Mouse (Mus musculus) stomach, embryonic 16.5 days (tissue): ENCODE results near the gene Sft2d1. TPM values are rescaled to one million over a fixed set of nuclear protein-coding genes. Genes with fewer than 3 reads are reported as not detected.
"Not testable (repeated sequence)": the region's sequence is repeated elsewhere in the genome, so short reads cannot be mapped to it uniquely, and the experiment has no call there.

Experiments
- ATAC-seq: fragments of 200-750 bp; cut with Nextera tagmentation; 2 replicates; pipeline ENCODE4 v1.8.0; 2017; ENCODE audit warnings: moderate number of reproducible peaks, moderate TSS enrichment; ENCODE audit not compliant: insufficient read depth, low FRiP score
- H3K27ac ChIP-seq: fragments of 300-500 bp; sonication (generic); 2 replicates; pipeline ENCODE4 v1.5.1; 2014; ENCODE audit warnings: low read length
- H3K27me3 ChIP-seq: fragments of 300-500 bp; sonication (generic); 2 replicates; pipeline ENCODE4 v1.6.1; 2014; ENCODE audit warnings: low read length, control low read depth, mixed read lengths; ENCODE audit not compliant: control insufficient read depth, insufficient read depth
- H3K36me3 ChIP-seq: fragments of 300-500 bp; sonication (generic); 2 replicates; pipeline ENCODE4 v1.6.1; 2014; ENCODE audit warnings: low read length; ENCODE audit not compliant: control insufficient read depth, insufficient read depth
- H3K4me1 ChIP-seq: fragments of 300-500 bp; sonication (generic); 2 replicates; pipeline ENCODE4 v1.6.1; 2014; ENCODE audit warnings: low read length, control low read depth, mixed read lengths; ENCODE audit not compliant: control insufficient read depth, insufficient read depth
- H3K4me2 ChIP-seq: fragments of 300-500 bp; sonication (generic); 2 replicates; pipeline ENCODE4 v1.6.1; 2014; ENCODE audit warnings: low read depth, low read length, mixed read lengths
- H3K4me3 ChIP-seq: fragments of 300-500 bp; sonication (generic); replicated peaks from 2 replicates; pipeline ENCODE4 v1.5.1; 2014; ENCODE audit warnings: mild to moderate bottlenecking, low read length
- H3K9ac ChIP-seq: fragments of 300-500 bp; sonication (generic); 2 replicates; pipeline ENCODE4 v1.6.1; 2014; ENCODE audit warnings: low read length
- H3K9me3 ChIP-seq: fragments of 300-500 bp; sonication (generic); replicated peaks from 2 replicates; pipeline ENCODE4 v1.6.1; 2016; ENCODE audit warnings: low read length, control low read depth; ENCODE audit not compliant: control insufficient read depth
- WGBS: fragments of 180-500 bp; shearing (Covaris S2); extraction: QIAGEN DNeasy Blood & Tissue Kit; methylation state at CpG from one replicate; pipeline ENCODE4 v1.1.7; 2014; 5-methylcytosine and 5-hydroxymethylcytosine counted together
- polyA plus RNA-seq: library from polyadenylated mRNA; unstranded; fragments of >200 nt; fragmentation: Nextera tagmentation; extraction: Ambion mirVana; gene quantifications from 2 replicates; pipeline ENCODE4 v1.2.1, GENCODE M21; 2015

Gene Sft2d1
- polyA plus RNA-seq, 1 experiment from 2014 or later: 74.8 TPM

- H3K36me3 ChIP-seq, H3K9me3 ChIP-seq, H3K9ac ChIP-seq, H3K4me1 ChIP-seq, H3K4me3 ChIP-seq, H3K27me3 ChIP-seq, H3K4me2 ChIP-seq, ATAC-seq, H3K27ac ChIP-seq: not testable (repeated sequence)
- 91% methylated on average over 10 of the region's 11 CpGs for WGBS
These were observed 16.0 kb downstream of the Sft2d1 start for GRCm38 (mm10) chr17:8326877-8327276.

DNA sequence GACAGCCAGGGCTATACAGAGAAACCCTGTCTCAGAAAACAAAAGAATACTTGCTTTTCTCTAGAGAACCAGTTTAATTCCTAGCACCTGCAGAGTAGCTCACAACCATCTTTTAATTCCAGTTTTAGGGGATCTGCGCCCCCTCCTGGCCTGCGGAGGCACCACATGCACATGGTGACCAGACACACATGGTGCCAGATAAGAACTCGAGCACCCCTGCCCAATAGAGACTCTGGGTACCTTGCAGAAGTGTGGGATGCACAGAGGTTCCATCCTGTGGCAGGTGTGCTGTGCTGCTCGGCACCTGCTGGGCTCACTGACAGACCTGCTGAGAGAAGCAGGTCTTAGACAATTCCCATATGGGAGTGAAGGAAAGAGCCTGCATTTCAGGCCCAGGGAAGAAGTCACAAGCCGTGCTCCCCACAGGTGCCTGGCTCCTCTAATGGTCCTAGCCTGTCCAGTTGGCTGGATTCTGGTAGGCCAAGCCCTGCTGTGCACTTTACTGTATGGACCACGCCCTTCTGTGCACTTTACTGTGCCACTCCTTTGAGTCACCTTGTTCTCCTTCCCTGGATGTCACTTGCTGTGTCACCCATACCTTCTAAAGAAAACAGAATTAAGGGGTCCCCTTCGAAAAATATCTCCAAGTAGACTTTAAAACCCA, 17.7 kb downstream of the Sft2d1 start:
- Histone ChIP-seq H3K27ac (no peak overlapping the region), H3K4me1 (no peaks in the 10 kb centered on the region), H3K9me3 (no peaks in the 10 kb centered on the region), H3K27me3 (no peaks in the 10 kb centered on the region), H3K4me3 (no peak overlapping the region), H3K4me2 (no peak overlapping the region), H3K9ac (no peak overlapping the region), H3K36me3 (no peaks in the 10 kb centered on the region; the same call in 1 of the 2 replicates)
- ATAC-seq: no peak
- WGBS: 61% methylated on average over 7 of the region's 7 CpGs

DNA sequence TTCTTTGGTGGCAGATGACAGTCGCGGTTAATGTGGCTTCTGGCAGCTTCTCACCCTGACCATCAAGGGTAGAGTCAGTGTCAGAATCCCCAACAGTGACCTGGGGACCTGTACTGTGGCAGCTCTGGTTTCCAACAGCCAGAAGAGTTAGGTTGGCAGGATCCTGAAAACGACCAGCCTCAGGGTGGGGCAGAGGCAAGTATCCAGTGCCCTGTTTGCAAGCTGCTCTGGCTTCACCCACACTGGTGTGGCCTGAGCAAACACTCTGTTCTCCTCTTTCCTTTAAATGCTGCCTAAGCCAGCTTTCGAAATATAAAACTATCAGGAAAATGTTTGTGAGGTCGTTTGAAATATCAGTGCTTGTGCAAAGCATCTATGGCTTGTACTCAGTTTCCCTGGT, 19.7 kb downstream of the Sft2d1 start:
- Histone ChIP-seq H3K27ac (no peak overlapping the region), H3K9ac (no peak overlapping the region), H3K4me3 (no peak overlapping the region), H3K36me3 (no peaks in the 10 kb centered on the region; the same call in 1 of the 2 replicates), H3K27me3 (no peaks in the 10 kb centered on the region), H3K4me2 (no peak overlapping the region), H3K9me3 (no peaks in the 10 kb centered on the region), H3K4me1 (no peaks in the 10 kb centered on the region)
- WGBS: 65% methylated on average over 5 of the region's 5 CpGs
- no peak for ATAC-seq

GRCm38 (mm10) chr17:8337159-8337558, 26.3 kb downstream of the Sft2d1 start, which contains the start of gene Prr18:
Gene Prr18 (plus strand): TSS chr17:8337459.
- H3K4me1 ChIP-seq, H3K4me2 ChIP-seq, H3K4me3 ChIP-seq, ATAC-seq, H3K27ac ChIP-seq, H3K9ac ChIP-seq, H3K36me3 ChIP-seq, H3K9me3 ChIP-seq: not testable (repeated sequence)
- WGBS: no CpG with 5 or more reads among the region's 5 CpGs
- peaks cover 32% of the 10 kb centered on the region for H3K27me3 ChIP-seq

DNA sequence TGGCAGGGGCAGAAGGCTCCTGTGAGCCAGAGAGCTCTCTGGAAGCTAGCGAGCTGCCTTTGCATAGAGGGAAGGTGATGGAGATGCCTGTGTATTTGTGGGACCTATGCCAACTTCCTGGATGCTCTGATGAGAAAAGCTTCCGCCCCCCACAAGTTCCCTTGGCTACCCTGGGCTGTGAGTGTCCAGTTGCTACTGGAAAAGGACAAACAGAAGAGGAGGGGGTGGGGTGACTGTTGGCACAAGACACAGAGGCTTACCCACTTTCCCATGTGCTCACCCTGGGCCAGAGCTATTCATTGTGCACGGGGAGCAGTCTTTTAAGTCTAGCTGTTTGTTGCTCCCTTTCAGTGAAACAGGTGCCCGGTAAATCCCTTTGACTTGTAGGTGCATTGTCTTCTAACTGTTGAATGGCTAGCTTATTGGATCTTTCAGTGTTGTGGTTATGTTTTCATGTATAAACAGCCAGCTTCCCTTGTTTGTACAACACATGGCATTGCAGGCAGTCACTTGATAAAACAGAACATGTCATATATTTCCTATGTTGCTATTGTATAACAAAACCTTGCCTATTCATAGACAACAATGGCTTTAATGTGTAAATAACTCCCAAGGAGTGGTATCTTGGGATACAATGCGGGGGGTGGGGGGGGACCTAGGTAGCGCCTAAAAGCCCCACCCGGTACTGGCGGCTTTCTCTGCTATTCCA, 28.9 kb downstream of the Sft2d1 start:
- no peak overlapping the region for H3K9ac ChIP-seq
- no peaks in the 10 kb centered on the region for H3K9me3 ChIP-seq
- H3K27me3 ChIP-seq: peaks cover 36% of the 10 kb centered on the region
- peak overlapping the region; percentile 95 for H3K4me2 ChIP-seq
- no peaks in the 10 kb centered on the region for H3K36me3 ChIP-seq
- 24% methylated on average over 8 of the region's 8 CpGs for WGBS
- H3K4me3 ChIP-seq: peak overlapping the region; percentile 48; the same call in 1 of the 2 replicates
- no peak for ATAC-seq
- no peak overlapping the region for H3K27ac ChIP-seq
- H3K4me1 ChIP-seq: peaks cover 7% of the 10 kb centered on the region

DNA sequence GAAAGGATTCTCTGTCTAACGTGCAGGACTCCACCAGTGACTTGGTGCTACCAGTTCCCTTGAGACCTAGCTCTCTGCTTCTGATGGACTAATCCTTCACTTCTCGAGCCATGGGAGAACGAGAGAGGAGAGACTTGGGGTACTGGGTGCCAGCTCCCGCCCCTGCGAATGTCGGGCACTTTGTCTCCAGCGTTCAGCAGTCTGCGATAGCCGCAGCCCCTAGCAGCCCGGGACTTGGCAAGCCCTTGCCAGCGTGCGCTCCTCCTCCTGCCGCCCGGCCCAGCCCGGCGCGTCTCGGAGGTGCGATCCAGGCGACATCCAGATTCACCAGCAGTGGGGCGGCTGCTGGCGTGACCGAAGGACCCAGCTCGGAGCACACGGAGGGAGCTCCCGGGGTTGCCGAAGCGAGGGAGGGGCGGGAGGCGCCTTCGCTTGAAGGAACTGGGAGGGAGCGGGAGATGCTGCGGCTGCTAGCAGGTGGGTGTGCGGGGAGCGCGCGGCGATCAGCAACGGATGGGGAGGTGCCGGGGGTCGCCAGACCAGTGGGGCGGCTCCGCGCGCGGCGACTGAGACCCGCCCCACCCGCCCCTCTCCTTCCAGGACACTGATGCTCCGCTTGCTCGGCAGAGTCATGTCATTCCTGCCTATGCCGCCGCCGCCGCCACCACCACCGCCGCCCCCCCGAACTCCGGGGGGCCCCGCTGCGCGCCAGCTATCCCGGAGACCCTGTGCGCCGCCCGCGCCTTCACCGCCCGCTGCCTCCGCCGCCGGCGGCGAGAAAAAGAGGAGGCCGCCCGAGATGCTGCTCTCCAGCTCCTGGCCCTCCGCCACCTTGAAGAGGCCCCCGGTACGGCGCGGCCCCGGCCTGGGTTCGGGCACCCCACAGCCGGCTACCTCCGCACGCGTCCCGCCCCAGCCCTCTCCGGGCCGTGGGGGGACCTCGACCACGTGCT, 29.8 kb downstream of the Sft2d1 start:
- Histone ChIP-seq H3K4me3 (peak overlapping the region; percentile 48), H3K36me3 (no peaks in the 10 kb centered on the region), H3K4me1 (peaks cover 7% of the 10 kb centered on the region), H3K27me3 (peaks cover 36% of the 10 kb centered on the region), H3K4me2 (peak overlapping the region; percentile 95), H3K27ac (no peak overlapping the region), H3K9ac (peak overlapping the region; percentile 66), H3K9me3 (no peaks in the 10 kb centered on the region)
- ATAC-seq: peak; percentile 45
- under 1% methylated on average over 78 of the region's 92 CpGs for WGBS

DNA sequence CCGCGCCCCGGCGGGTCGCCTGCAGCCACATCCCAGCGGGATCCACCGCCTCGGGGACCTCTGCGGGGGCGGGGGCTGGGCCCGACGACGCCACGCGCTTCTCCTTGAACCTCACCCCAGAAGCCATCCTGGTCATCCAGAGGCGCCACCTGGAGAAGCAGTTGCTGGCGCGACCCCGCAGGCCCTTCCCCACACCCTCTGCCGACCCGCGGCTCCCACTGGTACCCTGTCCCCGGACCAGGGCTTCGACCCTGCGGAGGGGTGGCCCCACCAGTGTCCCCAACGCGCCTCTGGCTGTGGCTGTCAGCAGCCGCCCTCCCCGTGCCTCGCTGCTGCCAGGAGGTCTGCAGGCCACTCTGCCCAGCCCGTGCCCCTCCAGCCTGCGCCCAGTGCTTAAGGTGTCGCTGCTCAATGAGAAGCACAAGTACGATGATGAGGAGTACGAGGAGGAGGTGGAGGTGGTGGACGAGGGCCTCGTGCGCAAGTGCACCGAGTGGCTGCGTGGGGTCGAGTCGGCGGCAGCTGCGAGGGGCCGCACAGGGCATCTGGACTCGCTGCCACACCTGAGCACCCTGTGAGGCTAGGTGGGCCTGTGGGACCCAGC, 30.6 kb downstream of the Sft2d1 start:
- peak overlapping the region; percentile 66 for H3K9ac ChIP-seq
- no peaks in the 10 kb centered on the region for H3K9me3 ChIP-seq
- peaks cover 7% of the 10 kb centered on the region for H3K4me1 ChIP-seq
- H3K4me3 ChIP-seq: peak overlapping the region; percentile 48
- WGBS: 13% methylated on average over 45 of the region's 46 CpGs
- H3K4me2 ChIP-seq: peak overlapping the region; percentile 95
- H3K27me3 ChIP-seq: peaks cover 36% of the 10 kb centered on the region
- H3K36me3 ChIP-seq: no peaks in the 10 kb centered on the region
- peak; percentile 48; the same call in 1 of the 2 replicates for ATAC-seq
- no peak overlapping the region for H3K27ac ChIP-seq

- H3K4me1 ChIP-seq: peaks cover 7% of the 10 kb centered on the region
- no peaks in the 10 kb centered on the region for H3K36me3 ChIP-seq
- no peak overlapping the region for H3K27ac ChIP-seq
- ATAC-seq: no peak
- no peak overlapping the region for H3K4me2 ChIP-seq
- 31% methylated on average over 5 of the region's 5 CpGs for WGBS
- no peak overlapping the region for H3K9ac ChIP-seq
- peaks cover 36% of the 10 kb centered on the region for H3K27me3 ChIP-seq
- H3K9me3 ChIP-seq: no peaks in the 10 kb centered on the region
- no peak overlapping the region for H3K4me3 ChIP-seq
These were observed 31.8 kb downstream of the Sft2d1 start for GRCm38 (mm10) chr17:8342706-8343105.
